Mouse (Mus musculus) adrenal gland, adult (tissue): Measurements from ENCODE around the gene Prm3.

Source experiments
- DNase-seq, 2 experiments: peaks; one replicate each; pipeline ENCODE4 v3.0.0; 2022 to 2023; ENCODE audit warnings: low spot score in 1 of 2; ENCODE audit not compliant: inconsistent age in 2 of 2

The Prm3 gene

GRCm38 (mm10) chr16:10771769-10772510, 18.8 kb downstream of the Prm3 start:
- DNase-seq: peak; percentile 62 to 80

- no peak for DNase-seq
Observed at GRCm38 (mm10) chr16:10770531-10771325, 20.0 kb downstream of the Prm3 start.

- DNase-seq: peak in 1 of 2 experiments; percentile 71
Observed at GRCm38 (mm10) chr16:10769661-10770060, 21.1 kb downstream of the Prm3 start.

- DNase-seq: peak; percentile 84 to 92
Observed at GRCm38 (mm10) chr16:10768821-10769220, 21.9 kb downstream of the Prm3 start.

- peak; percentile 67 to 93 for DNase-seq
Observed at GRCm38 (mm10) chr16:10767158-10767557, 23.6 kb downstream of the Prm3 start.

- DNase-seq: no peak
Observed at GRCm38 (mm10) chr16:10764323-10764722, 26.4 kb downstream of the Prm3 start.

- no peak for DNase-seq
Observed at GRCm38 (mm10) chr16:10763540-10764264, 27.0 kb downstream of the Prm3 start.

- DNase-seq: no peak
Observed at GRCm38 (mm10) chr16:10762569-10763180, 28.0 kb downstream of the Prm3 start.

- DNase-seq: peak in 1 of 2 experiments; percentile 60
Observed at GRCm38 (mm10) chr16:10761182-10761581, 29.5 kb downstream of the Prm3 start.

GRCm38 (mm10) chr16:10756168-10756567, 34.5 kb downstream of the Prm3 start:
- no peak for DNase-seq

GRCm38 (mm10) chr16:10754521-10755296, 36.0 kb downstream of the Prm3 start:
- peak; percentile 94 for DNase-seq

GRCm38 (mm10) chr16:10749824-10750223, 40.9 kb downstream of the Prm3 start:
- peak in 1 of 2 experiments; percentile 31 for DNase-seq

GRCm38 (mm10) chr16:10749226-10749625, 41.5 kb downstream of the Prm3 start:
- no peak for DNase-seq

- peak in 1 of 2 experiments; percentile 71 for DNase-seq
Observed at GRCm38 (mm10) chr16:10741082-10741481, 49.6 kb downstream of the Prm3 start.
